Mouse (Mus musculus) midbrain, embryonic 12.5 days (tissue): ENCODE measurements at regions not wholly inside any gene's neighbourhood (a gene's known extent, or its start where the extent isn't known, plus 50 kb on each side); places are given as distances from the start of the nearest gene placed in this dataset.

Experiments used
- ATAC-seq: fragments of 200-750 bp; cut with Nextera tagmentation; 2 replicates; pipeline ENCODE4 v1.8.0; 2017; ENCODE audit warnings: low read depth, moderate TSS enrichment, moderate library complexity; ENCODE audit not compliant: low FRiP score
- H3K27ac ChIP-seq: fragments of 300-500 bp; sonication (generic); replicated peaks from 2 replicates; pipeline ENCODE4 v1.5.1; 2016; ENCODE audit warnings: mild to moderate bottlenecking
- H3K27me3 ChIP-seq: fragments of 300-500 bp; sonication (generic); 2 replicates; pipeline ENCODE4 v1.6.1; 2016; ENCODE audit warnings: mild to moderate bottlenecking
- H3K36me3 ChIP-seq: fragments of 300-500 bp; sonication (generic); 2 replicates; pipeline ENCODE4 v1.6.1; 2016
- H3K4me1 ChIP-seq: fragments of 300-500 bp; sonication (generic); 2 replicates; pipeline ENCODE4 v1.6.1; 2016
- H3K4me2 ChIP-seq: fragments of 300-500 bp; sonication (generic); replicated peaks from 2 replicates; pipeline ENCODE4 v1.6.1; 2016; ENCODE audit warnings: mild to moderate bottlenecking, moderate library complexity
- H3K4me3 ChIP-seq: fragments of 300-500 bp; sonication (generic); 2 replicates; pipeline ENCODE4 v1.5.1; 2016; ENCODE audit warnings: mild to moderate bottlenecking
- H3K9ac ChIP-seq: fragments of 300-500 bp; sonication (generic); replicated peaks from 2 replicates; pipeline ENCODE4 v1.6.1; 2016; ENCODE audit warnings: mild to moderate bottlenecking, moderate library complexity
- H3K9me3 ChIP-seq: fragments of 300-500 bp; sonication (generic); 2 replicates; pipeline ENCODE4 v1.6.1; 2016; ENCODE audit warnings: mild to moderate bottlenecking
- WGBS: fragments of 180-500 bp; shearing (Covaris S2); methylation state at CpG from one replicate; pipeline ENCODE4 v1.1.7; 2016; 5-methylcytosine and 5-hydroxymethylcytosine counted together

GRCm38 (mm10) chr10:98212876-98213587 lies 486.5 kb upstream of the C030005K15Rik start:
- Histone ChIP-seq H3K36me3 (no peaks in the 10 kb centered on the region), H3K9ac (no peak overlapping the region), H3K9me3 (no peaks in the 10 kb centered on the region), H3K27me3 (no peaks in the 10 kb centered on the region), H3K4me3 (no peak overlapping the region), H3K27ac (no peak overlapping the region), H3K4me1 (no peaks in the 10 kb centered on the region), H3K4me2 (no peak overlapping the region)
- no peak for ATAC-seq
- WGBS = 87% methylated on average over 7 of the region's 7 CpGs

GRCm38 (mm10) chr10:98231017-98231416 lies 504.5 kb upstream of the C030005K15Rik start:
- no peak overlapping the region for H3K4me2 ChIP-seq
- no peak for ATAC-seq
- no peaks in the 10 kb centered on the region for H3K27me3 ChIP-seq
- 88% methylated on average over 5 of the region's 5 CpGs for WGBS
- no peaks in the 10 kb centered on the region for H3K9me3 ChIP-seq
- H3K27ac ChIP-seq = no peak overlapping the region
- H3K4me3 ChIP-seq = no peak overlapping the region
- H3K9ac ChIP-seq = no peak overlapping the region
- no peaks in the 10 kb centered on the region for H3K36me3 ChIP-seq
- no peaks in the 10 kb centered on the region for H3K4me1 ChIP-seq

- no peak for ATAC-seq
- Histone ChIP-seq H3K4me1 (no peaks in the 10 kb centered on the region), H3K27me3 (no peaks in the 10 kb centered on the region), H3K4me2 (no peak overlapping the region), H3K36me3 (no peaks in the 10 kb centered on the region), H3K9ac (no peak overlapping the region), H3K9me3 (no peaks in the 10 kb centered on the region), H3K4me3 (no peak overlapping the region), H3K27ac (no peak overlapping the region)
- WGBS = 76% methylated on average over 4 of the region's 4 CpGs
These were observed 505.2 kb upstream of the C030005K15Rik start for GRCm38 (mm10) chr10:98231705-98232235.

GRCm38 (mm10) chr10:98248311-98248710 lies 521.8 kb upstream of the C030005K15Rik start:
- 89% methylated on average over 1 of the region's 1 CpGs for WGBS
- Histone ChIP-seq H3K27ac (no peak overlapping the region), H3K9me3 (no peaks in the 10 kb centered on the region), H3K4me1 (no peaks in the 10 kb centered on the region), H3K4me3 (no peak overlapping the region), H3K27me3 (no peaks in the 10 kb centered on the region), H3K9ac (no peak overlapping the region), H3K4me2 (no peak overlapping the region), H3K36me3 (no peaks in the 10 kb centered on the region)
- ATAC-seq = no peak

GRCm38 (mm10) chr10:98257980-98258707 lies 531.6 kb upstream of the C030005K15Rik start:
- no peaks in the 10 kb centered on the region for H3K36me3 ChIP-seq
- H3K27me3 ChIP-seq = no peaks in the 10 kb centered on the region
- H3K4me3 ChIP-seq = no peak overlapping the region
- H3K4me2 ChIP-seq = no peak overlapping the region
- no peak overlapping the region for H3K27ac ChIP-seq
- ATAC-seq = no peak
- H3K4me1 ChIP-seq = no peaks in the 10 kb centered on the region
- no peak overlapping the region for H3K9ac ChIP-seq
- WGBS = 83% methylated on average over 4 of the region's 4 CpGs
- no peaks in the 10 kb centered on the region for H3K9me3 ChIP-seq

GRCm38 (mm10) chr10:98259283-98259682 lies 532.7 kb upstream of the C030005K15Rik start:
- 91% methylated on average over 4 of the region's 4 CpGs for WGBS
- no peaks in the 10 kb centered on the region for H3K4me1 ChIP-seq
- H3K9ac ChIP-seq = no peak overlapping the region
- H3K4me3 ChIP-seq = no peak overlapping the region
- H3K36me3 ChIP-seq = no peaks in the 10 kb centered on the region
- no peaks in the 10 kb centered on the region for H3K27me3 ChIP-seq
- no peak overlapping the region for H3K4me2 ChIP-seq
- no peak for ATAC-seq
- no peaks in the 10 kb centered on the region for H3K9me3 ChIP-seq
- no peak overlapping the region for H3K27ac ChIP-seq

- H3K27ac ChIP-seq = no peak overlapping the region
- H3K36me3 ChIP-seq = no peaks in the 10 kb centered on the region
- no peak overlapping the region for H3K9ac ChIP-seq
- WGBS = 93% methylated on average over 3 of the region's 3 CpGs
- no peak for ATAC-seq
- H3K27me3 ChIP-seq = no peaks in the 10 kb centered on the region
- H3K4me3 ChIP-seq = no peak overlapping the region
- H3K9me3 ChIP-seq = no peaks in the 10 kb centered on the region
- H3K4me1 ChIP-seq = no peaks in the 10 kb centered on the region
- H3K4me2 ChIP-seq = no peak overlapping the region
These were observed 542.0 kb upstream of the C030005K15Rik start for GRCm38 (mm10) chr10:98268511-98268910.

- no peak for ATAC-seq
- Histone ChIP-seq H3K4me1 (no peaks in the 10 kb centered on the region), H3K9ac (no peak overlapping the region), H3K36me3 (no peaks in the 10 kb centered on the region), H3K4me2 (no peak overlapping the region), H3K27ac (no peak overlapping the region), H3K27me3 (no peaks in the 10 kb centered on the region), H3K4me3 (no peak overlapping the region), H3K9me3 (no peaks in the 10 kb centered on the region)
- 83% methylated on average over 4 of the region's 4 CpGs for WGBS
These were observed 565.1 kb upstream of the C030005K15Rik start for GRCm38 (mm10) chr10:98291617-98292016.

GRCm38 (mm10) chr10:98292140-98292539 lies 565.6 kb upstream of the C030005K15Rik start:
- 80% methylated on average over 2 of the region's 2 CpGs for WGBS
- no peak for ATAC-seq
- no peak overlapping the region for H3K27ac ChIP-seq
- H3K27me3 ChIP-seq = no peaks in the 10 kb centered on the region
- H3K9me3 ChIP-seq = no peaks in the 10 kb centered on the region
- no peaks in the 10 kb centered on the region for H3K4me1 ChIP-seq
- no peak overlapping the region for H3K4me3 ChIP-seq
- no peak overlapping the region for H3K4me2 ChIP-seq
- no peak overlapping the region for H3K9ac ChIP-seq
- no peaks in the 10 kb centered on the region for H3K36me3 ChIP-seq

- no peaks in the 10 kb centered on the region for H3K27me3 ChIP-seq
- H3K36me3 ChIP-seq = no peaks in the 10 kb centered on the region
- H3K4me1 ChIP-seq = no peaks in the 10 kb centered on the region
- no peak overlapping the region for H3K9ac ChIP-seq
- H3K9me3 ChIP-seq = no peaks in the 10 kb centered on the region
- no peak overlapping the region for H3K4me2 ChIP-seq
- no peak overlapping the region for H3K4me3 ChIP-seq
- 94% methylated on average over 1 of the region's 1 CpGs for WGBS
- H3K27ac ChIP-seq = no peak overlapping the region
- no peak for ATAC-seq
These were observed 579.1 kb upstream of the C030005K15Rik start for GRCm38 (mm10) chr10:98305667-98306066.

GRCm38 (mm10) chr10:98309667-98310066 lies 583.1 kb upstream of the C030005K15Rik start:
- Histone ChIP-seq H3K9me3 (no peaks in the 10 kb centered on the region), H3K4me3 (no peak overlapping the region), H3K27ac (no peak overlapping the region), H3K27me3 (no peaks in the 10 kb centered on the region), H3K9ac (no peak overlapping the region), H3K4me2 (no peak overlapping the region), H3K4me1 (no peaks in the 10 kb centered on the region), H3K36me3 (no peaks in the 10 kb centered on the region)
- WGBS = 90% methylated on average over 3 of the region's 3 CpGs
- no peak for ATAC-seq

GRCm38 (mm10) chr10:98311403-98311802 lies 584.8 kb upstream of the C030005K15Rik start:
- no peak for ATAC-seq
- Histone ChIP-seq H3K9me3 (no peaks in the 10 kb centered on the region), H3K4me3 (no peak overlapping the region)

More at GRCm38 (mm10) chr10:98311403-98311802, 584.8 kb upstream of the C030005K15Rik start:
- no peak overlapping the region for H3K4me2 ChIP-seq
- H3K36me3 ChIP-seq = no peaks in the 10 kb centered on the region
- no peak overlapping the region for H3K9ac ChIP-seq
- no peak overlapping the region for H3K27ac ChIP-seq
- no peaks in the 10 kb centered on the region for H3K27me3 ChIP-seq
- H3K4me1 ChIP-seq = no peaks in the 10 kb centered on the region
